Mouse (Mus musculus): ENCODE results near the gene Sbf2.

GRCm38 (mm10) chr7:110267994-110268393, 346.7 kb downstream of the Sbf2 start:
- TF ChIP-seq CTCF (IDR thresholded peaks at IDR 0.05; ENCODE audit: low read depth) (no peak), EP300 (IDR thresholded peaks at IDR 0.05; ENCODE audit: low read depth) (no peak)

Measured in heart, postnatal 0 days (tissue).